Mouse (Mus musculus) megakaryocyte-erythroid progenitor cell, adult 5 weeks (primary cell): ENCODE measurements around the gene Cpvl. TPM values are rescaled to one million over a fixed set of nuclear protein-coding genes. Genes with fewer than 3 reads are reported as not detected.

ENCODE experiments used
- polyA plus RNA-seq: library from polyadenylated mRNA; stranded (reverse); fragments of >175 nt; gene quantifications from 2 replicates; pipeline ENCODE4 v1.2.3, GENCODE M21; 2012

Gene Cpvl
- 0.05 TPM in 1 of 2 replicates, not detected in the other for polyA plus RNA-seq

DNA sequence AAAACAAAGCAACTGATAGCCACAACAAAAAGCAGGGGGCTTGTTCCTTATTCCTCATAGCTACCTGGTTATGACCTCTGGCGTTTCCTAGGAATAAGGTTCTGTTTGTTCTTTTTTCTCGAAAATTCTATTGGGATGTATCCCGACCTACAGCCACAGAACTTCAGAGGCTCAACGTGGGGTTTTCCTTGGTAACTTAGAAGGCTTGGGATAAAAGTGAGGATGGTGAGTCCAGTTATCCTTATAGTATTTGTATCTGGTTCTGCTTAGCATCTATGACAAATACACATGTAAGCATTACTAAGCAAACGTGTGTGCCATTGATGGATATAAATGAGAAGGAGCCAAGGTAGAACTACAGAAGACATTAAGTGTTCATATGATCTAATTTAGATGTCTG lies at the start of gene Cpvl:
Gene Cpvl (minus strand): TSS at position 101 of the 400 bp plus-strand sequence.

Other genes starting within 250 kb of the Cpvl start
- 0.01 and 0.04 TPM in 2 replicates for gene Tril, start 157.8 kb downstream of the Cpvl start, polyA plus RNA-seq
- 7.2 and 7.9 TPM in 2 replicates for gene Chn2, start 60.9 kb upstream of the Cpvl start, polyA plus RNA-seq